Mouse (Mus musculus) cerebellum, adult 18-20 months (tissue): Measurements from ENCODE around the gene Ak9.

Experiments used
- DNase-seq, 2 experiments: peaks; one replicate each; pipeline ENCODE4 v3.0.0; 2021

The Ak9 gene

DNA sequence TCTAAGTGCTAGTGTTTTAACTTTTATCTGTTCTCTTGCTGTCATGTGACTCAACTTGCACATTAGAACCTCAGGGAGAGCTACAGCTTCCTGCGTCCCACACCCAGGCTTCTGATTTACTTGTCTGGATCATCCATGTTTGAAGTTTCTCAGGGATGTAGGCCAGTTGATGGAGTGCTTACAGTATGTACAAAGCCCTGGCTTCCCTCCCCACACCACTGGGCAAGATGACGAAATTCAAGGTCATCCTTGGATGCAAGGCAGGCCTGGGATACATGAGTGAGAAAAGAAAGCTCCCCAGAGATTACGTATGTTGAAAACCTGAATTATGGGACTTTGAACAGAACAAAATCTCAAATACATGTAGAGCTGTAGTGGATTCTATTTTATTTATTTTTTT is 149.0 kb downstream of the Ak9 start:
- no peak for DNase-seq

DNA sequence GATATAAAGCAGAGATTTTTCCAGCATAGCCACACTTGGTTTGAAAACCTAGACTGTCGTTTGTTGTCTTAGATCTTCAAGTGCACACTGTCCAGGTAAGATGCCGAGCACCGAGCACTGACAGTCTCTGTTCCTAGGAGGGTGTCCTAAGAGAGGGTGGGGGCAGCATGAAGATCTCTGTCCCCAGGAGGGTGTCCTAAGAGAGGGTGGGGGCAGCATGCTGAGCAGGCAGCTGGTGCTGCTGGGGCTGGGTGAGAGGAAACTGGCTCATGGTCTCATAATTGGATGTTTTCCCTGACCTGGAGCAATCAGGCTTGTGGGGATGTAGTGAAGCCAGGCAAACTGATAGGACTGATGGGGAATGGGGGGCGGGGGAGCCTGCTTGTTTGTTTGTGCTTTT is 156.2 kb downstream of the Ak9 start:
- DNase-seq, result no peak

DNA sequence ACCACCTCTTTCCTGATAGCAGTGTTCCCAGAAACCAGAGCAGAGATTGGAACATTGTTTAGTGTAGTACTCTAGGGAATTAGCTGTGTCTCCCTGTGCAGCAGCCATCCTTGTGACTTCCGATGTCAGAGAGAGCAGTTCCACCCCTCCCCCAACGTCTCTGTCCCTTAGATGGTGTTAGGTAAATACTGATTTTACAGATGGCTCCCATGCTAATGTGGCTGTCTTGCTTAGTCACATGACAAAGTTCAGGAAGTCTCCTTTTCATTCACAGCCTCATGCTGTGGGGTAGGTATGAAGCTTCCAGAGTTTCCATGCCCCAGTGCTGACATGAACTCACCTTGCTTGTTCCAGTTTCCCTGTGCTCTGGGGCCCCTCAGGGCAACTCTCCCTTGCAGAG is 156.7 kb downstream of the Ak9 start:
- no peak for DNase-seq

DNA sequence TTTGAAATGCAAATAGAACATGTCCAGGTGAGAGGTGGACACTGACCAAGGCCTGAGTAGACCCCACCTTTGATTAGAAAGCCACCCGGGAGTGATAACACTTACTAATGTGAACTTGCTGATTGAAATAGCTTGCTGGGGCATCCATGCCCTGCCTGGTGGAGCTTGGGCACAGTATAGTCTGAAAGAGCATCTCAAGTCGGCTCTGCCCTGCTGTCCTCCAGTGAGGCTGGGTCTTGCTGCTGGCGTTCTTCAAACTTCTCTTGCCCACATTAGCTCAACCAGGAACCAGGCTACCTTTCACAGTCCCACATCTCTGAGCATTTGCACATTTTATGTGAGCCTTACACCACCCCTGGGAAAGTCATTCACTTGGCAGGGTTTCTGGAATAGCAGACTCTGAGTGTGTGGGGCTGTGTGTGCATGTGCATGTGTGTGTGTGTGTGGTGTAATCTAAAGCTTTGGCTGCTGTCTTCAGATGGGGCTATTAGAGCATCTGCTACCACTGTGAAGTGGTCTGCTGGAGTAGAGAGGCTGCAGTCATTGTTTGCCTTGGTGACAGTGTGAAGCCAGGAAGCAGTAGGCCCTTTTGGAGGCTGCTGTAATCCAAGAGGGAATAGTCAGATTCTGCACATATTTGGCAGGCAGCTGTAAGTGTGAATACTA is 157.4 kb downstream of the Ak9 start:
- DNase-seq, result no peak

DNA sequence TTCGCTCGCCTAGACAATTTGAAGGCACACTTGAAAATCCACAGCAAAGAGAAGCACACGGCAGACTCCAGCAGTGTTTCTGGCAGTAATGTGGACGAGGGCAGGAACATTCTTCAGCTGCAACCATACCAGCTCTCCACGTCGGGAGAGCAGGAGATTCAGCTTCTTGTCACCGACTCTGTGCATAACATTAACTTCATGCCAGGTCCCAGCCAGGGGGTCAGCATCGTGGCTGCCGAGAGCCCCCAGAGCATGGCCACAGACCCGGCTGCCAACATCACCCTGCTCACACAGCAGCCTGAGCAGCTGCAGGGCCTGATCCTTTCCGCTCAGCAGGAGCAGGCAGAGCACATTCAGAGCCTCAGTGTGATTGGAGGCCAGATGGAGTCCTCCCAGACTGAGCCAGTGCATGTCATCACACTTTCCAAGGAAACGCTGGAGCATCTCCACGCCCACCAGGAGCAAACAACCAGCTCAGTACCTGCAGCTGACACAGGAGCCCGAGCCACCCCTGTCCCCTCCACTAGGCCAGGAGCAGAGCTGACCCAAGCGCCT is 160.7 kb downstream of the Ak9 start:
- DNase-seq, result no peak

DNA sequence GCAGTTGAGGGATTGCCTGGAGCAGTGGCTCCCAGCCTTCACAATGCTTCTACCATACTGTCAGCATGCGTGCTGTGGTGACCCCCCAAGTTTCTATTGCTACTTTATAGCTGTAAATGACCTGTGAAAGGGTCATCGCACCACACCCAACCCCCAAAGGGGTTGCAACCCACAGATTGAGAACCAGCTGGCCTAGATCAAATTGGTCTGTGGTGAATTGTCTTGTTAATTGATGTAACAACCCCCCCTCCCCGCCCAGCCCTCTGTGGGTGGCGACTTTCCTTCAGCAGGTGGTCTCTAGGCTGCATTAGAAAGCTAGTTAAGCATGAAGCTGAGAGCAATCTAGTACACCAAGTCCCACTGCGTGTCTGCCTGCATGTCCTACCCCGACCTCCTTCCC is 163.5 kb downstream of the Ak9 start:
- no peak for DNase-seq

DNA sequence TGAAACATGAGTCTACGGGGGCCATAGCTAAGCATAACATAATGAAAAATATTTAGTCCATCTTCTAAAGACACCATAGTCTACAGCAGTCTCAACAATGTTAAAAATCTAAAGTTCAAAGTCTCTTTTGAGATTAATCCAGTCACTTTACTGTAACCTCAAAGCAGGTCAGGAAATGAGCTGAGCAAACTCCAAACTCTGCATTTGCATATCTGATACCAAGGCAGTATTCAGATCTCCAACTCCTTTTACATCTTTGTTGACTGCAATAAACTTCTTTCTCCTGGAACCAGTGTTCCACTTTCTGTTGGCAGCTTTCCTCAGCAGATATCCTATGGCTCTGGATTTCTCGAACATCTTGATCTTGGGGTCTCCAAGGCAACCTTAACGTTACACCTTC is 166.9 kb downstream of the Ak9 start:
- DNase-seq, result no peak

DNA sequence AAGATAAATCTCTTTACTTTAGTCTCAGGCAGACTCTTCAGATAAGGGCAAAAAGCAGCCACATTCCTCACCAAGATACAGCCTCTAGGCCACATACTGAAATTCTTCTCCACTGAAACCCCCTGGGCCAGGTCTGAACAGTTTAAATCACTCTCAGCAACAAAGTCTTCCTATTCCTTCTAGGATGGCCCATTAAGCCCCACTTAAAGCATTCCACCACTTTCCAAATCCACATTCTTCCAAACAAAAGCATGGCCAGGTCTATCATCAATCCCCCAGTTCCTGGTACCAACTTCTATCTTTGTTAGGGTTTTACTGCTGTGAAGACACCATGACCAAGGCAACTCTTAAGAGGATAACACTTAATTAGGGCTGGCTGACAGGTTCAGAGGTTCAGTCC is 168.8 kb downstream of the Ak9 start:
- no peak for DNase-seq

DNA sequence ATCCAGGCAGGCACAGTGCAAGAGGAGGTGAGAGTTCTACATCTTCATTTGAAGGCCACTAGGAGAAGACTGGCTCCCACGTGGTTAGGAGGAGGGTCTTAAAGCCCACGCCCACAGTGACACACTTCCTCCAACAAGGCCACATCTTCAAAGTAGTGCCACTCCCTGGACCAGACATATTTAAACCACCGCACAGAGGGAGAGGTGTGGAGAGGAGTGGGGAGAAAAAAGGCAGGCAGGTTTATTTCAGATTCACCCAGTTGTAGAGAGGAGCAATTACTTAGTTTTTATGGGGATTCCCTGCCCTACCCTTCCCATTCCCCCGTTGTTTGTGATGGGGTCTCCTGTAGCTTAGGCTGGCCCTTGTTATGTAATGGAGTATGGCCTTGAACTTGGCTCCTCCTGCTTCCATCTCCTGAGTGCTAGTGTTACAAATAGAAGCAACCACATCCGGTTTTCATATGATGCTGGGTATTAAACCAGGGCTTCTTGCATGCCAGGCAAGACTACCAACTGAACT is 169.2 kb downstream of the Ak9 start:
- DNase-seq, result no peak

DNA sequence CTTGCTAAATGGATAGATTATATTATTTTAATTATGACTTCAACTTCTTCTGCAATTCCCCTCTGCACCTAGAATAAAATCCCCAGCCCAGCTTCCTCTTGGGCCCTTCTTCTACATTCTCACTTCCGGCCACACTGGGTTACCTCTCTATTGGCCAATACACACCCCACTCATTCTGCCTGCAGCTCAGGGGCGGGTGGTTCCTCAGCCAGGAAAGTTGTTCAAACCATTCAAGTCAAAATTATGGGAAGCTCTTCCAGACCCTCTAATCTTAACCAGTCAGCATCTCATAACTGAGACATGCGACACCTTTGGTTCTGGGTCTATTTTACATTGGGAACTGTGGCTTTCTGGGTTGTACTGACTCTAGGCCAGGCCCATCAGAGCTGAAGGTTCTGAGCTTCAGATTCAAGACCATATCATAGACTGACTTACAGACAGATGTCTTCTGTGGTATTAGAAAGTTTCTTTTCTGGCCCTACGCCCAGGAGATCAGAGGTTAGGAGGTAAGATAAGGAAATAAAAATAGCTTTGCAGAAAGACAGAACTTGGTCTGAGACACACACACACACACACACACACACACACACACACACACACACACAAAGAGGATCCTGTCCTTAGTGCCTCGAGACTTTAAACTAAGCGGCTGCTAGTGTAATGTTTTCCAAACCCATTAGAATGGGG is 170.1 kb downstream of the Ak9 start:
- no peak for DNase-seq

DNA sequence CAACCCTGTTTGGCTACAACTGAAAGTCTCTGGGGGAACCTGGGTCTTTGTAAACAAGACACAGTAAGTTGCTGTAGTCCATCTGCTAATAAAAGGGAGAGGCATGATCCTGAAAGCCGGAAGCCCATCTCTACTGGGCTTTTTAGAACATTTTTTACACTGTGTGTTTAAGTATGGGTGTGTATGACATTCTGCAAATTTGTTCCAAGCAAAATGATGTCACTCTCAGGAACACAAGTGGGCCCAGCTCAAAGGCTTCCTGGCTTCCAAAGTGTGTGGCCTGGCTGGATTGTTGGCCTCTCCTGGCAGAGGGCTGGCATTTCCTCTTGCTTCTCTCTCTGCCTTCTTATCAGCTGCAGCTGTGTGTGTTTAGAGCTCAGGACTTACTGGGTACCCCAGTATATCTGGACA is 171.2 kb downstream of the Ak9 start:
- DNase-seq, result no peak

DNA sequence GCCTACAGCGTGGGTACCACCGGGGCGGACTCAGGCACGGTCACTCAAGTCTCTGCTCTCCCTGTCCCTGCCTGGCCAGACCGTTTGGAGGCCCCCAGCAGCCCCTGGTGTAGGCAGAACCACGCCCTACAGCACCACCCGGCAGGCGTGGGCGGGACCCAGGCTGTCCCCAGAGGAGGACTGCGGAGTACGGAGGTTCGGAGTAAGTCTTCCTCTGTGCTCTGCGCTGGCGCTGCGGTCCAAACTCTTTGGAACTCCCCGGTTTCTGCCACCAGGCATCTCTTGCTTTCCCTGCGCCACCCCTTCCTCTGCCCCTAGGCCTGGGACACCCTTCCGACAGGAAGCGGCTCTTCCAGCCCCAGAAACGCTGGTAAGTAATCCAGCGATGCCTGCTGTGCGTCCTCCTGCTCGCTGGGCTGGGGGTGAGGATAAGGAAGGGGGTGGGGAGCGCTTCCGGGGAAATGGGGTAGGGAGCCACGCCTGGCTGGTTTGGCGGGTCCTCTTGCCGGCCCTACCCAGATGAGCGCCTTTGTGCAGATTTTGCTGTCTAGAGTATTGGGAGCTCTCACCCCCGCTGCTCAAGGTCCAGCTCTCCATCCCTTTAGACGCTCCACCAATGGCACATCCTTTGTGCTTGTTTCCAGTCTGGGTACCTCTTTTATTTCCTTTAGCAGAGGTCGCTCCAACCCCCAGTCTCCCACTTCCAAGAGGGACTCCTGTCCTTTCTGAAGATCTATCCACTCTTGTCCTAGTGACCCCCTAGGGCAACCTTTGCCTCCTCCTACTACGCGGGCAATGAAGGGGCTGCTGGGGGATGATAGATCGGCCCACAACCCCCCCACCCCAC is 172.6 kb downstream of the Ak9 start, which contains the start of gene Mical1:
Gene Mical1 (plus strand): TSS at position 144 of the 847 bp plus-strand sequence.
- DNase-seq, result no peak

DNA sequence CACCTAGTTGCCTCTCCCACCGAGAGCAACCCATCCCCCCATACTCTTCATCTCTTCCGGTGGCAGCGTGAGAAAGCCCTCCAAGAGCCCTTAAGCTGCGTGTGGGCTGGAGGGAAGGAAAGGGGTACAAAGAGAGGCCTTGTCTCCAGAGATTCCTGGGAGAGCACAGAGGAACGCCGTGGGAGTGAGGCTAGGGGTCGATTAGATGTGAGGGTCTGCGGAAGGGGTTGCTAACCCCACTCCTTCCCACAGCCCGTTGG is 173.2 kb downstream of the Ak9 start:
- no peak for DNase-seq

DNA sequence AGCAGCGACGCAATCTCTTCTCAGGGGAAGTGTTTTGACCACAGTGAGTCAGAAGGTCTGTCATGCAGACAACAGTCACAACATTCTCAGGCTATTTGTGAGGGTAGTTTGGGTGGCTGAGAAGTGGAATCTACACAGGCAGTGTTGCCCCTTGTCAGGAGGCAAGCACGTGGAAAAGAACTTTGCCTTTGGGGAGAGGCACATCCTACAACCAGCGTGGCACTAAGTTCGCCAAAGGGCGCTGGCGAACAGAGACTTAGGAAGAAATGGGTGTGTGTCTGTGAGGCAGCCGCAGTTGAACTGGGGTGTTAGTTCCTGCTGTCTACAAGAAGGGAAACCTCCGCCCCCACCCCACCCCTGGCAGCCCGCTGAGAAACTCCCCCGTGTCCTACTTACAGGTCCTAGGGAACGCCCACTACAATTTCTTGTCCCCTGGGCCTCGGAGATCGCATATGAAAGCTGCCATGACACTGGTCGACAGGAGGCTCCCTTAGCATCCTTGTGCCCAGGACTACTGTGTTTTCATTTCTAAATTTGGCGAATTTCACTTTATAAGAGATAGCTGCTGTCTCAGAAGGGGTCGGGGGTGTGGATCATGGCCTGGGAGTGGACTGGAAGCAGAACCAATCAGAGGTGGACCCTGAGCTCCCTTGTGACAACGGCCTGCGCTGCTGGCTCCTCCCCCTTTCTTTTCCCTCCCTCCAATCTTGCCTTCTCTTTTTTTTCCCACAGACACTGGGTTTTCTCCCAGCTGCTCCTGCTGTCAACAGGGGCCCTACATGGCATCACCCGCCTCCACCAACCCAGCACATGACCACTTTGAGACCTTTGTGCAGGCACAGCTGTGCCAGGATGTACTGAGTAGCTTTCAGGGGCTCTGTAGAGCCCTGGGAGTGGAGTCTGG is 173.8 kb downstream of the Ak9 start:
- no peak for DNase-seq

DNA sequence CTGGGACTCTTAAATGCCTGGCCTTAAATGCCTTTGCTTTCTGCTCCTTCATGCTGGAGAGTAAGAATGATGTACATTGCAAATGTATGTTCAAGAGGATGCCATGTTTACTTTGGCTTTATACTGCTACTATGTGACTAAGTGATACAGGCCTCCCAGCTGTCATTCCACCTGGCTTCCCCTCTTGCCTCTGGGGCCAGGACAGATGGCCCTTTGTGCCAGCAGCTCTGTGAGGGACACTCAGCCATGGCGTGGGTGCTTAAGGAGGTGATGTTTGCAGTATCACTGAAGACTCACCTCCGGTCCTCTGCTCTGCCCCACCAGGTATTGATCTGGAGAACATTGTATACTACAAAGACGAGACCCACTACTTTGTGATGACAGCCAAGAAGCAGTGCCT is 176.2 kb downstream of the Ak9 start:
- no peak for DNase-seq

DNA sequence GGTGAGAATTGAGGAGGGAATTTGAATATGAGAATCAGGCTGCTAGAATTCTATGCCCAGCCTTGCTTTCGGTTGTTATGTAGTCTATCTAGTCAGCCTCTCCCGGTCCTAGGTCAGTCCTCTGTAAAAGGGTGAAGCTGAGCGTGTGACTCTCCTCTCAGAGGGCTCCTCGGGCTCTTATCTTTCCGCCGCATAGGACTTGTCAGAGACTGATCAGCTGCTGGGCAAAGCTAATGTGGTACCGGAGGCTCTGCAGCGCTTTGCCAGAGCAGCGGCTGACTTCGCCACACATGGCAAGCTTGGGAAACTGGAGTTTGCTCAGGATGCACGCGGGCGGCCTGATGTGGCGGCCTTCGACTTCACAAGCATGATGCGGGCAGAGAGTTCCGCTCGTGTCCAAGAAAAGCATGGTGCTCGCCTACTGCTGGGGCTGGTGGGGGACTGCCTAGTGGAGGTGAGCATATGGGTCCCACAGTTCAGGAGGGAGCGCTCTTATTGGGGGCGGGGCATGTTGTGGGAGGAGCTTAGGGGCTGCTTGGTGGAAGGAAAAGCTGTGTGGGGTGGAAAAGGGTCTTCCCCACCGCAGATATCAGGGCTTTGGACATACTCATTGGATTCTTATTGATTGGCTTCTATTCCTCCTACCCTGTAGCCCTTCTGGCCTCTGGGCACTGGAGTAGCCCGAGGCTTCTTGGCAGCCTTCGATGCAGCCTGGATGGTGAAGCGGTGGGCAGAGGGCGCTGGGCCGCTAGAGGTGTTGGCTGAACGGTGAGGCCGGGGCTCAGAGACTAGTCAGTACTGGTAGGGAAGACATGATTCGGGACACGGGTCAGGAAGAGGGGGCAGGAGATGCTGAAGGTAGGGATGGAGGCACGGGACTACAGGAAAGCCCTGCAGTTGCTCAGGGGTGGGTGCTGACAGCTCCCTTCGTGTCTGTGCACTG is 177.4 kb downstream of the Ak9 start:
- no peak for DNase-seq

DNA sequence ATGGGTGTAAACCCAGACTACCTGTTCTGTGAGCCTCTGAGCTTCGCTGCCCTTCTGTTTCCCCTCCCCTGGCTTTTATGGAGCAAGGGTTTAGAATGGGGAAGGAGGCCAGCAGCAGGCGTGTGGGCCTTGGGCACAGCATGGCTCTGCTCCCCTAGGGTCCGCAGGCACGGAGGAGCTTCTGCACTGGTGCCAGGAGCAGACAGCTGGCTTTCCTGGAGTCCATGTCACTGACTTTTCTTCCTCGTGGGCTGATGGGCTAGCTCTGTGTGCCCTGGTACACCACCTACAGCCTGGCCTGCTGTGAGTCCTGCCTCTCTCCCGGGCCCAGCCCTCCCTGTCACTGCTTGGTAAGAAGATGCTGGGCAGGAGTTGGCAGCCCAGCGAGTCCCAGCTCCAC is 178.7 kb downstream of the Ak9 start:
- DNase-seq, result no peak
